8 mouse cellular contexts compared by ENCODE assay signal in the genomic region with DNA sequence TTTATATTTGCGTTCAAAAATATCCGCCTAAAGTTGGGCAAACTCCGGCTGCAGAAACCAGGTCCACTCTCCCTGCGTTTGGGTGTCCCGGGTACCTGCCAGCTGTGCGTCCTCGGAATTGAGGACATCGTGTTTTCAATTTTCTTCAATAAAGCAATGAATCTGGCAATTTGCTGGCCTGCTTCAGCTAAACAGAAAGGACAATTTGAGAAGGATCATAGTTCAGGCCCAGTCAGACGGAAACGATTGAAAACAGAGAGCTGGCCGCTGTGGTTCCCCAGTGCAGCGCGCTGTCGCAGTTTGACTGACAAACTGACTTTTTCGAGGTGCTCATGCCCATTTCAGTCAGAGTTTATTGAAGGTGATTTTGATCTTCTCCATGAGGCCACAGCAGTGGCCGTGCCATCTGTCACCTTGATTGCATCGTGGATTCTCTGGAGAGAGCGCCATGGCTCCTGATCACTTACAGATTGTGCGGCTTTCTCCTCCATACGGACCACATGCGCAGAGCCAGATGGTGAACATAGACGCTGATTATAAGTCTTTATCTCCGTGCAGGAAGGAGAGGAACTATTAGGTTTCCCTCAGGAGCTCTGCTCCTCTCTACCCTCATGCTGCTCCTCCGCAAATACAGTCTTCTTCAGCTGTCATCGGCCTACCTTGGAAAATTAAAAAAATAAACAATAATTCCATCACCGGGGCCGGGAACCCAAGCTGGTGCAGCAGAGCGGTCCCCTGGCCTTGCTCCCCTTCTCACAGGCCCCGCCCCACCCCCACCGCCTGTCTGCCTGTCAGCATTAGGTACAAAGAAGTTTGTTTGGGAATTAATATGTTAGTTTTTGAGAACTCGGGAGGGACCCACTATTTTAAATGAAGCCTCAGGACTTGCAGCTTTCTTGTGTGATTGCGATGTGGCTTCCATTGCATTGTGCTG.
DNase-seq lines count a peak whose midpoint lies in the region; ATAC-seq lines count a peak whose summit lies in the region.

No protein-coding gene starts in this region.

- H3K4me2 ChIP-seq in embryonic facial prominence, embryonic 11.5 days (ENCODE audit: low read depth, low read length), result peak overlapping the region; percentile 57
- peak overlapping the region; percentile 63 for H3K4me2 ChIP-seq in hindbrain, embryonic 13.5 days

- H3K36me3 ChIP-seq in embryonic facial prominence, embryonic 11.5 days (replicated peaks; ENCODE audit: control insufficient read depth, insufficient read depth, low read depth, low read length), result no peaks in the 10 kb centered on the region
- no peaks in the 10 kb centered on the region for H3K36me3 ChIP-seq in hindbrain, embryonic 13.5 days

- H3K4me3 ChIP-seq in embryonic facial prominence, embryonic 11.5 days (ENCODE audit: low read depth, low read length), result peak overlapping the region; percentile 26
- peak overlapping the region; percentile 40 for H3K4me3 ChIP-seq in hindbrain, embryonic 13.5 days

- H3K27me3 ChIP-seq in embryonic facial prominence, embryonic 11.5 days (ENCODE audit: control insufficient read depth, insufficient read depth, low read length), result no peaks in the 10 kb centered on the region
- 0 out of 2 replicates have a peak, but pooled peaks cover 11% of the 10 kb centered on the region for H3K27me3 ChIP-seq in hindbrain, embryonic 13.5 days

- H3K4me1 ChIP-seq in embryonic facial prominence, embryonic 11.5 days (ENCODE audit: control insufficient read depth, insufficient read depth, low read length), result no peaks in the 10 kb centered on the region
- H3K4me1 ChIP-seq in hindbrain, embryonic 13.5 days (replicated peaks), result peaks cover 38% of the 10 kb centered on the region

- WGBS in embryonic facial prominence, embryonic 11.5 days, result 1% methylated on average over 32 of the region's 32 CpGs
- WGBS in hindbrain, embryonic 13.5 days, result 2% methylated on average over 32 of the region's 32 CpGs

- peak; percentile 82 for ATAC-seq in embryonic facial prominence, embryonic 11.5 days (replicated peaks; ENCODE audit: insufficient number of reproducible peaks, low FRiP score, low TSS enrichment, low read depth)
- ATAC-seq in hindbrain, embryonic 13.5 days (ENCODE audit: low FRiP score), result peak; percentile 89
- ATAC-seq in megakaryocyte progenitor cell, adult 5-6 weeks (replicated peaks; ENCODE audit: poor library complexity), result 0 out of 2 replicates have a peak, but pooled peaks have one; percentile 1

- H3K9ac ChIP-seq in embryonic facial prominence, embryonic 11.5 days (replicated peaks; ENCODE audit: low read length), result peak overlapping the region; percentile 38; the same call in 1 of the 2 replicates
- H3K9ac ChIP-seq in hindbrain, embryonic 13.5 days, result peak overlapping the region; percentile 58

- H3K9me3 ChIP-seq in embryonic facial prominence, embryonic 11.5 days (replicated peaks; ENCODE audit: control insufficient read depth, low read length), result no peaks in the 10 kb centered on the region
- no peaks in the 10 kb centered on the region for H3K9me3 ChIP-seq in hindbrain, embryonic 13.5 days

- peak overlapping the region; percentile 59; the same call in 1 of the 2 replicates for H3K27ac ChIP-seq in embryonic facial prominence, embryonic 11.5 days (replicated peaks; ENCODE audit: low read depth, low read length)
- H3K27ac ChIP-seq in hindbrain, embryonic 13.5 days, result peak overlapping the region; percentile 66

- DNase-seq in right cerebral cortex, postnatal 14 days, result peak; percentile 9
- DNase-seq in right cerebral cortex, adult 18-20 months, result no peak
- DNase-seq in embryonic facial prominence, embryonic 11.5 days (ENCODE audit: low spot score), result peak; percentile 84
- DNase-seq in layer of hippocampus, adult 9-11 months, result peak; percentile 57
- no peak for DNase-seq in spleen, postnatal 10 days (ENCODE audit: low spot score in 2 of 2)
- no peak for DNase-seq in spleen, adult 18-20 months

Comparison
In these comparisons a context has a peak if more than half of its experiments do, and no peak if none do; other contexts are left out.
1. DNase-seq: peak in right cerebral cortex, postnatal 14 days (single experiment), embryonic facial prominence, embryonic 11.5 days (single experiment) and layer of hippocampus, adult 9-11 months (single experiment); none in right cerebral cortex, adult 18-20 months (single experiment), spleen, postnatal 10 days (0 of 2) and spleen, adult 18-20 months (0 of 2).
2. ATAC-seq: peak in every context shown above with its lines; median percentile 89 in hindbrain, embryonic 13.5 days; 82 in embryonic facial prominence, embryonic 11.5 days; 1 in megakaryocyte progenitor cell, adult 5-6 weeks.